Mouse (Mus musculus): ENCODE results near the gene Fndc7.
"Not testable (repeated sequence)": the region's sequence is repeated elsewhere in the genome, so short reads cannot be mapped to it uniquely, and the experiment has no call there.

Gene Fndc7

DNA sequence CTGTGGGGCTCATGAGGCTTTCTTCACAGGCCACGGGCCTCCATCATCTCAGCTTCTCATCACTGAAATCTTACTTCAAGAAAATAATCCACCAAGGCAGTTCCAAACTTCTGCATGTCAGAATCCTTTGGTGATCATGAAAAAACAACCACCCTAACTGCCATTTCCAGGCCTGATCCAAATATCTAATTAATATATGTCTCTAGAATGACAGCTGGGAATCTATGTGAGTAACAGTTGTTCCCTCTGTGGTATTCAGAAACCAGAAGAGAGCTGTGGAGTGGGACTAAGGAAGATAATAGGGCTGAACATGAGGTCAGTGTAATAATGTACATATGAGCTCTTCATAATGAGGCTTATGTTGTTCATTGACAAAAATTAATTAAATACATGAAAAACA is 36.5 kb downstream of the Fndc7 start:
- no peak for DNase-seq

DNA sequence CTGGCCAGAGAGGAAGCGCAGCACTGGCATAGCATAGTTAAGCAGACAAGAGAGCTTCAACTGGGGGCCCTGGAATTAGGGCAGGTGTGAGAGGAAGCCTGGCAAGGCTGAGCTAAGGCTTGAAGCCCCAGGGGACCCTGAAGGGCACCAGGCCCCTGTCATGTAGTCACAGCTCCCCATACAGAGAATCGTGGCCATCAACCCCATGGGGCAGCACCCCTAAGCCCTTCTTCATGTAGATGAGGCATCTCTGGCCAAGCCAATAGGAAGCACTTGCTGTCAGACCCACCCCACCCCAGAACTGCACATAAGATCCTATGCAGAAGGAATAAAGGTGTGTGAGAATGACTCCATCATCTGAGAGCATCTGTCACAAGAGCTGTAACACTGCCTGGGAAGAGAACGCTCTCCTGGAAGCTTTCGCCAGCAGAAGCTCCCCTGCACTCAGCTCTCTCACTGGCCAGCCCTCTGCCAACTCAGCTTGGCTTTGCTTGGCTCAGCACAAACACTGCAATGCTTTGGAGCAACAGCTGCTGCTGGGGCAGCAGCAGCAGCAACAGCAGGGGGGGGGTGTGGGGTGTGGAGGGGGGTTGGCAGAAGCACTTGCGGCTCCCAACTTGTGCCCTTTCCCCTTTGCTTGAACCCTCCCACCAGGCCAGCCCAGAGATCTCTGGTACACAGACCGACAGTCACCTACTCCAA is 37.7 kb downstream of the Fndc7 start:
- DNase-seq: peak; percentile 35

DNA sequence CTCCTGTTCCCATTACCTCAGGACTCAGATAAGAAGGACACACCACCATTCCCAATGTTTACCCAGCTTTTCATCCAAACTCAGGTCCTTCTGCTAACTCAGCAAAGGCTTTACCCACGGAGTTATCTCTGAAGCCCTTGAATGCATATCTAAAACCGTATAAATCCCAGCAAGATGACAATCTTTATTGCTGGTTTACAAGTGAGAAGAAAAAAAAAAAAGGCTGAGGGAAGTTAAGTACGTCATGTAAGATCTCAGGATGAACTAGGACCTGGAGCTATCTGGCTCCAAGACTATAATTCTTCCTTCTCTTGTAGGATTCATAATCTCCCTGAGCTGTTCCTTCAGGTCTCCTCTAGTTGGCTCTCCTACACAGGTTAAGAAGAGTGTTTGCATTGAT is 38.3 kb downstream of the Fndc7 start:
- no peak for DNase-seq

DNA sequence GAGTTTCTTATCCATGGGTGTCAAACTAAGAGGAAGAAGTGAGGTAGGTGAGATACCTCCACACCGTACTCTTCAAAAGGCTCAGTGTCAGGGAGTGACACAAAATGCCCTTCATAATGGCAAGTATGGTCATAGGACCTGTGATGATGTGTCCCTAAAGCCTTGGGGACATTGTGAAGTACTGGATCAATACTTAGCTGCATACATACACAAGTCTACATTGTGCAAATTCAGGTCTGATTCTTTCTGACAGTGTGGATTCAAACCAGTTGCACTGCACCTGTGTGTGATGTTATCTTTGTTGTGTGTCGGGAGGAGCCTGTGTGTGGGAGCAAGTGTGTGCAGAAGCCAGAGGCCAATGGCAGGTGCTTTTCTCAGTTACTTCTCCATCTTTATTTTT is 38.7 kb downstream of the Fndc7 start:
- no peak for DNase-seq

DNA sequence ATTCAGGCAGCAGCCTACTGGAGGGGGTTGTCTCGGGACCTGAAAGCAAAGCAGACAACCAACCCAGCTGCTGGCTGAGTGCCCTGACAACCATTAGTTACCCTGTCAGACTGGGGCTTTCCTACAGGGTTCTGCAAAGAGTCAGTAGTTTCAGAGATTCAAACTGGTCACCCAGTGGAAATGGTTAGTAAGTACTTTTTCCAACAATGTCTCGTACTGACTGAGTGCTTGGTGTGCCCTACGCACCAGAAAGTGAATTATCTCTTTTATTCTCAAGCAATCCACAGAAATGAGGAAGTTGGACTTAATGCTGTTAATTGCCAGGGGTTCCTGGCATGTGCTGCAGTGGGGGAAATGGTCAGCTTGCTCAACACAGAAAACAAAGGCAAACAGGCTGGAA is 39.3 kb downstream of the Fndc7 start:
- peak; percentile 41 for DNase-seq

DNA sequence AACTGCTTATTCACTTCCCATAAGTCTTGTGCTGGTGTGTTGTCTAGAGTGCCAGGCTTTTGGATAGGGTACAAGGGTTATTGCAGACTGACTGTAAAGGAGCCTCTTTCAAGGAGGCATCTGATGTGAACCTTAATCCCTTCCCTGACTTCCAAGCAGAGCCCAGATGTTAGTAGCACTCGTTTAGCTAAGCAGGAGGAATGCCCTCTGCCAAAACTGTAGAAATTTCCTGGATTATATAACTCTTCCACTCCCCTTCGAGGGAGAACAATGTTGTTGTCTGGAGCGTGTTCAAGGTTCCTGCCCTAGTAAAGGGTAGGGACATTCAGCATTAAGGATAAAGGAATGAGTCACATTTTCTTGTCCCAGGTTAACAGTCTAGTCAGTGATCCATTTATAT is 43.2 kb downstream of the Fndc7 start:
- DNase-seq: no peak

DNA sequence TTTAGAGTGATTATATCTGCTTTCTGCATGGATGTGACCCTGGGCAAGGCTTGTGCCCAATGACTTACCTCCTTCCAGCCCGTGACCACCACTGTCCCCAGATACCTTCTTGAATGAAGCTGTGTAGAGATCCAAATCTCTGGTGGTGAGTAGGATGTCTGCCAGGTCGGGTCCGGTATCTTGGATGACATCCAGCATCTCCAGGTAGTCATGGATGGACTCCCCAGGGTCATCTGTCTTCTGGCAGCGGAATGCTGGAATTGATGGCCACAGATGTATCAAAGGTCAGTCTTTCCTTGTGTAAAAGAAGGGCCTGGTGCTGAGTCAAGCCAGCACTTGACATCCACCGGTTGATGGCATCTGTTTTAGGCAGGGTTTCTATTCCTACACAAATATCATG is 45.3 kb downstream of the Fndc7 start:
- no peak for DNase-seq

DNA sequence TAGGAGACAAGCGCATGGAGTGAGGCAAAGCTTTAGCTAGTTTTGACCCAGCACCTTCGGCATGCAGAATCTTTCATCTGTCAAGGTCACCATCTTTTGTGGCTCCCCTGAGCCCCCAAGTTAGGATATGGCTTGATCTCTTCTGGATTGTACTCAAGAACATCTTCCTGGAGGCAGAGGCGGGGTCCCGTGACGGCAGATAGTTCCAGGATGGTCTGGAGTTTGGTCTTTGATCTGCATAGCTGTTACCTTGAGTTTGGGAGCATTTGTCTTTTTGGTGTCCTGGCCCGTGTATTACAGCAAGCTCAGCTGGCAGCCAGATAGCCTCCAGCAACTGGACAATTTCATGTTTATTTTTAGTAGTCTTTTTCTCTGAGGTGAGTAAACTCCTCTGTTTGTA is 45.8 kb downstream of the Fndc7 start:
- DNase-seq: no peak

DNA sequence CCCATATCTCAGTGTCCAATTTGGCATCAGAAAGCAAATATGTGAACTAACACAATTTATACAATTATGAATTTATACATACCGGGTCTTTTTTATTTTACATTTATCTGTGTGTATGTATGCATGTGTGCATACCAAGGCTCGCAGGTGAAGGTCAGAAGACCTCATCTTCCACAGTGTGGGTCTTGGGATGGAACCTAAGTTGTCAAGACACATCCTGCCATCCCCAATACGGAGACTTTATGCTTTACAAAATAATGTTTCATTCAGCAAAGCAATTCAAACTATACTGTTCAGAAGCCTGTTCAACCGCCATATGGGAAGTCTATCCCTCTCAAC is 49.1 kb downstream of the Fndc7 start:
- no peak for DNase-seq

DNA sequence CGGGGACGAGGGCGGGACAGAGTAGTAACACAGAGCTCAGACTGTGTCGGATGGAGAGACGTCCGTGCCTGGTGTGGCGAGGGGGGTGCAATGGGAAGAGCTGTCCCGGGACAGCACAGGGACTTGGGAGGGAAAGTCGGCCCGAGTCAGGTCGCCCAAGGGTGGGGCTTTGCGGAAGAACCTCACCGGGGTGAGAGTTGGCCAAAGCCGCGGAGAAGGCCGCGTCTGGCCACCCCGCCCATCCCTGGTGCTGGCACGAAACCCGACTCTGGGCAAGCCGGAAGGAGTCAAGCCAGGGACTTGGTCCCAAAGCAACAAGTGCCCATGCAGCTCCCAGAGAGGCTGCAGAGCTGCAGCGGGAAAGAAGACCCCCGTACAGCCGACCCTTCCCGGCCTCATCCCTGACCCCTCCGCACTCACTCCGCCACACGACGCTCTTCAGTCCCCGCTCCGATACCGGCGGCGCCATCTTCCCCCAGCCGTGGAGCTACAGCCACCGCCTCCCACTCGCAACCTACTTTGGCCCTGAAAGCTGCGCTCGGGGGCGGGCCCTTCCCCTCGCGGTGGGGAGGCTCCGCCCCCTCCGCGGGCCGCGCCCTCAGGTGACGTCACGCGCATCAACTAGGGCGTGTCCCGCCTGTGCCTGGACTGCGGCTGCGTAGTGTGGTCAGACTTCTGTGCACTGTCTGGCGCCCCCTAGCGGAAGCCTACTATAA is 49.6 kb downstream of the Fndc7 start, which contains the start of gene Stxbp3:
Gene Stxbp3 (minus strand): TSS at position 527 of the 716 bp plus-strand sequence.
- DNase-seq: peak; percentile 100

DNA sequence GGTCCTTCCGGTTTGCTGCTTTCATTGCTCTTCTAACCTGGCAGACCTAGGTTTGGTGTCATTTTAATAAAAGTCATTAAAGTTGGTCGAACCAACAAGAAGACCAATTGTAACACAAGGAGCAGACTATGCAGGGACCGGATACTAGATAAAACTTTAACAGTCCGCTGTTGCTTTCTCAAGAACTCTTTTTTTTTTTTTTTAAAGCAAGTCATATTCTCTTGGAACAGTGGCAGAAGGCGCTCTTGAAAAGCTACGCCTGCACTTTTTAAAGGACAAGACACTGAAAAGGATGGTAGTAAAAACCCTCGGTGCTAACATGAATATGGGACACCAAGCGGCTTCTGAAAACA is 50.2 kb downstream of the Fndc7 start:
- no peak for DNase-seq

DNA sequence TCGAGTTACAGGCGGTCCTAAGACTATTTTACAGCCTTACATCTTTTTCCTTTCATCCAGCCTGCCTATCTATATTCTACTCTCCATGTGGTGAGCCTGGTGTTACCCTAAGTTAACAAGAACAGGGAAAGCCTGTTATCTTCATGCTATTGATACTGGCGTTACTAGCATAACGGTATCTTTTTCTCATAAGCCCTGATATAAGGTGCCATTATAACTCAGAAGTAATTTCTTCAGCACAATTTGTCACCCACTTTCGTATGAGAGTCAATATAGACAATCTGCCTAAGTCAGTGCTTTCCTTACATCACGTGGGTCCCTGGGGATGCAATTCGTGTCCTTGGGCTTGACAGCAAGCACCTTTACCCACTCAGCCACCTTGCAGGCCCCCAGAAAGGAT is 50.8 kb downstream of the Fndc7 start:
- DNase-seq: no peak

DNA sequence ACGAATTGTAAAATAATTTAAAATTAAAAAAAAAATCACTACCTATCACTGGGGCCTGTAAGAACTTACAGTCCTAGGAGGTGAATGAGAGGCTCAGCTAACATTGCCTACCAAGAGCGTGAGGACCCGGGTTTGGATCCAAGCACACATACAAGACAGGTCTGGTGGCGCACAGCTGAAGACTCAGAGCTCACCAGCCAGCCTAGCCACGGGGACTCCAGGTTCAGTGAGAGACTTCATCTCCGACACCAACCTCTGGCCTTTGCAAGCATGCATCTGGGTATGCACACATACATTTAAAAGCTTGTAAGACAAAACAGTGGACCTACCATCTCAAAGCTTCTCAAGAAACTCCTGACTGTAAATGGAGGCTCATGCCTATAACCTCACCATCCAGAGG is 52.9 kb downstream of the Fndc7 start:
- DNase-seq: no peak

DNA sequence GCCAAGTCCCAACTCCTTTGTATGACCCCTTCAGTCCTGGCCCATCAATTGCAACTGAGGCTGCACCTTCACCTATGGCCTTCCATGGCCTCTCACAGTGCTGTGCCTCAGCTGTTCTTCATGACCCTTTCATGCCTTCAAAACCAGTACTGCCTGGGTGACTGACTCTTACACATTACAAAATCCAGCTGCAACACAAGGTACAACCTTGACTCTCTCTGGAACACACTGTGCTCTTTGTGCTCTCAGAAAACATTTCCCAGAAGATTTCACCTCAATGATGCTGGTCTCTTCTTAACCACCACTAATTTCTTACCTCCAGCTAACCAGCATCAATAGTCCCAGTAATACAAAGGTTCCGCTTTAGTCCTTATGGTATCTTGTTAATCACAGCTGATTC is 56.1 kb downstream of the Fndc7 start:
- not testable (repeated sequence) for DNase-seq

DNA sequence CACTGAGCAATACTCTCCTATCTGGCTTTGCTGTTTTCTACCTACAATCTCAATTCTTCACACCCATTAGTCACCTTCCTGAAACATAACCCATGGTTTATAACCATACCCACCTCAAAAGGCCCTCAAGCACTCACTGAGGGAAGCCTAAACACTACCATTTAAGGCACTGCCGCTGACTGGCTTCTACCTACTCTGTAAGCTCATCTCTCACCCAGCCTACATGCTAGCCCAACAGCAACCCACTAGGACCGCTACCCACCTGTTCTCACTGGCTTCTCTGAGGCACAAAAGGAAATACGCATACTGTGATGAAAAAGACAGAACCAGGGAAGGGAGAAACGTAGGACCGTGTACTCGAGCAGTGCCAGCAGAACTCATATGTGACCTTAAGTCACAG is 58.1 kb downstream of the Fndc7 start:
- no peak for DNase-seq

DNA sequence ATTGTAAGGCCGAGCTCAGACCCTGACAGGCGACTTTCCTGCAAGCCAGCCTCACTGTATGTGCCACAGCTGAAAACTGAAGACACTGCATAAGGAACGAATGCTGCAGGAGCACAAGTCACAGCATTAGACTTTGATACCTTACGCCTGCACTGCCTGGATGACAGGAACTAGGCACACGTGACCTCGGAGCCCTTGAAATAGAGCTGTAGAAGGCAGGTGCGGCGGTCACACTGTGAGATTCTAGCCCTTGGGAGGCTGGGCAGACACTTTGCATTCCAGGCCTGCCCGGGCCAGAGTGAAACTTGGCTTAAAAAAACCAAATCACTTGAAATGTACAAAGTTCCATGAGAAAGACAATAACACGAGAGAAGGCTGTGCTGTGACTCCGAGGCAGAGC is 59.3 kb downstream of the Fndc7 start:
- peak; percentile 22 for DNase-seq

DNA sequence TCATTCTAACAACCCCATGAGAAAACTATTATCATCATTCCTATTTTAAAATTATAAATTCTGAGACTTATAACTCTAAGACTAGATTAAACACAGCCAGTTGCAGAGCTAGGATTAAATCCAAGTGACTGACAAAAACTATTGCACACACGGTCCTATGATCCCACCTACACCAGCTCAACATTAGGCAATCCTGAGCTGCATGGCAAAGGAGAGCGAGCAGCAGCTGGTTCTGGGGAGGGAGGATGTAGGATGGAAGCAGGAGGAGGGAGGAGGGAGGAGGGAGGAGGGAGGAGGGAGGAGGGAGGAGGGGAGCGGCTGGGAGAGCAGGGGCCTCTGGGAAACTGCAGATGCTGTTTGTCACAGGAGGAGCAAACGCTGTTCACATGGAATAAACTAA is 74.2 kb downstream of the Fndc7 start:
- no peak for DNase-seq

DNA sequence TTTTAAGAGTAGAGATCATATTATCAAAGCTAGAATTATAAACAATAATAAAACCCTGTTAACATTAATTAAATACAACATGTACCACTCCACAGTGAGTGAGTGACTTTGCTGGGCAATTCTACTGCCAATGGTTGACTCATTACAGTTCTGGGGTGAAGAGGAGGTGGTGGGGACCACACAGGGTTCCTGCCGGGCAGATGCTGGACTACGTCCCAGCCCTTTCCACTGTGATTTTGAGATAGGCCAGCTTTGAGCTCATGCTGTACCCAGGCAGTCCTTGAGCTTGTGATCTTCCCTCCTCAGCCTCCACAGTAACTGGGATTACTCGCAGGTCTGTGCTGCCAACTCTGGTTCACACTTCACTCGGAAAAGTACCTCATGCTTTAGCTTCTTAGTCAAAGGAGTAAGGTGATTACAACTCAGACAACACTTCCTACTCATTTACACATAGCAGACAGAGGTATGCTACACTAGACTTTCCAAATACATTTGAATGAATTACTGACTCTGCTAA is 79.0 kb downstream of the Fndc7 start:
- no peak for DNase-seq

DNA sequence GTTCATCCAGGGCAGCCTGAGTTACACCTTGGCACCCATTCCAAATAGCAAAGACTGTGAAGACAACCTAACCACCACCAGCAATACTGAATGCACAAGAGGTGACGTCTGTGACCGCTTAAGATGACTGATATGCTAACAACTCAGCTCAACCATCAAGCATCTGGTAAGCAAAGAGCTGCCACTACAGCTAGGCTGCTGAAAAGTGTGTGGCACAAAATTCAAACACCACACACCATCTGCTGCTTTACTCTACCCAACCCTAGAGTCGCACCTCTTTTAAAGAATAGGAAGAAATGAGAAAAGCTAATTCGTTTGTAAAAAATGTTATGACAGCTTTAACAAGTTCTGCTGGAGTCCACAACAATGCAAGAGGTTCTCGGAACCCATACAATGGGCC is 84.2 kb downstream of the Fndc7 start:
- DNase-seq: no peak
